Mouse (Mus musculus): ENCODE results near the gene Sft2d1.

GRCm38 (mm10) chr17:8367514-8368480 is 56.9 kb downstream of the Sft2d1 start:
- no peak for TF ChIP-seq CTCF (IDR thresholded peaks at IDR 0.05; ENCODE audit: low read depth)
- no peak for TF ChIP-seq EP300 (IDR thresholded peaks at IDR 0.05; ENCODE audit: low read depth)
